Mouse (Mus musculus) adrenal gland, postnatal 4 days (tissue): ENCODE measurements at regions not wholly inside any gene's neighbourhood (a gene's known extent, or its start where the extent isn't known, plus 50 kb on each side); places are given as distances from the start of the nearest gene placed in this dataset.
A peak's percentile ranks its signal among the peaks of the same experiment; 100 is the strongest.

Experiments used
- DNase-seq, 2 experiments: peaks; one replicate each; pipeline ENCODE4 v3.0.0; 2021 to 2022; ENCODE audit warnings: low spot score in 2 of 2, mixed read lengths in 2 of 2

DNA sequence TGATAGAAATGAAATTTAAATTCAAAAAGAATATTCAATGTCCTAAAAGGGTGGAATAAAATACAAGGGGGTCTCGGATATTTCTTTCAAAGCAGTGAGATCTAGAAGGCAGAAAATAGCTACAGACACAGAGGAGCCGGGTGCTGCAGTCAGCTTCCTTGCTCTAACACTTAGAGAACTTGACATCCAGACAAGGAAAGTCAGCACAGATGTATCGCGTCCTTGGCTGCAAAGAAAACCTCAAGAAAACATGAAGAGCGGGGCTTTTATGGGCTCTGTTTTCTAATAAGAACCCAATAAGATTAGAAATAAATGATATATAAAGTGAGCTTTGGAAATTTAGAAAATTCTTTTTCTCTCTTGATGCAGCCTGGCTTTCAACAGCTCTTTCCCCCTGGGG is 53.1 kb upstream of the Glis3 start:
- DNase-seq, result no peak

- DNase-seq, result no peak
These were observed 53.9 kb upstream of the Glis3 start for GRCm38 (mm10) chr19:28733781-28734180.

DNA sequence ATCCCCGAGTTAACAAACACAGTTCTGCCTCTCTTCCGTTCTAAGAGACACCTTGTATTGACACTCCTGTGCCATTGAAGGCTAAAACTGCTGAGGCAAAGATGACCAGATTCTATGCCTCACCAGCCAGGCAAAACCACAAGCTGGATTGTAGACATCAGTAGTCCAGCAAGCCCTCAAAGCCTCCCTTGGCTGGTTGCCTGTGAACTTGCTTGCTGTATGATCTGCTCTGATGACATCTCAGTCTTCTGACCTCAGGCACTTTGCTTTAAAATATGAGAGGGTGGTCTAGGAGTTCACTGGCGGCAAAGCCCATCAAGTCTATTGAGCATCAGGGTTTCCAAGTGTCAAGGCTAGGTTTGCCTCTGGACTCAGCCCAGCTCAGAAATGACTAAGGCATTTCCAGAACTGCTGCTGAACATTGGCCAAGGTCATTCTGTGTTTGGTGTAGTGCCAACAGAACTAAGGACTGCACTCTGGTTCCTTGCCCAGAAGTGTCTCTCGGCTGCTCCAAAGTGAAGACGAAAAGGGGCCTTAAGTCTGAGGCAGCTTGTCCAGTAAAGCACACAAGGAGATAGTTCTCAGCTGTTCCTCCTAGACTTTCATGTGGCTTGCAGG is 63.4 kb upstream of the Glis3 start:
- peak in 1 of 2 experiments; percentile 61 for DNase-seq

GRCm38 (mm10) chr19:28745105-28745504 is 65.2 kb upstream of the Glis3 start:
- no peak for DNase-seq

DNA sequence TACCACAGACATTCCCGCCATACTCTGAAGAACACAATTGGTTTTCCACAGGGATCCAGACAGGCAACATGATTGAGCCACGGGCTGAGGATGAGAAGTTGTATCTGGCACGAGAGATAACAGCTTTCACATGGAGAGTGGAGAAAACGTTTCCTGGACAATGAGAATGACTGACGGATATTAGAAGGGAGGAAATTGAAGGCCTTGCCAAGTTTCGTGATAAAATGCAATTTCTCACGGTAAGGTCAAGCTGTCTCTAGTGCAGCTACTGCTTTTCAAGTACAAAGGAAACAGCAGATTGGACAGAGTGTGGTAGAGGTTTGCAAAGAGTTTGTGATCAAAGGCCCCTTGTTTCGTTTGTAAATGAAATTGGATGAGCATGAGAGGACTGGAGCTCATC is 65.7 kb upstream of the Glis3 start:
- DNase-seq, result no peak

DNA sequence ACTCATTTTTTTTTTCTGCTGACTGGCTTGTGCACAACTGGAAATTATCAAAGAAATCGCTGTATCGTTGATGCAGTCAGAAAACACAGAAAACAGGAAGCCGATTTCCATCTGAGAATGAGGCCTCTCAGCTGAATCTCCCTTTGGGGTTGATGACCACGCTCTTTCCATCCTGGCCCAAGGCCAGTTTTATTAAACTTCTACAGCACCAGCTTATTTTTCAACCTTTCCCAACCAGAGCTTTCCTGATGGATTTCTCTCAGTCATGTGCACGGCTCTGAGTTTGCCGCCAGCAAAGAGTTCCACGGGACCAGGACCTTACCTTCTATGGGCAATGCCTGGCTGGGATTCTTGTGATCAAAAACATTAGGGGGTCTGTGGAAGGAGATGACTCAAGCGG is 71.2 kb upstream of the Glis3 start:
- no peak for DNase-seq

DNA sequence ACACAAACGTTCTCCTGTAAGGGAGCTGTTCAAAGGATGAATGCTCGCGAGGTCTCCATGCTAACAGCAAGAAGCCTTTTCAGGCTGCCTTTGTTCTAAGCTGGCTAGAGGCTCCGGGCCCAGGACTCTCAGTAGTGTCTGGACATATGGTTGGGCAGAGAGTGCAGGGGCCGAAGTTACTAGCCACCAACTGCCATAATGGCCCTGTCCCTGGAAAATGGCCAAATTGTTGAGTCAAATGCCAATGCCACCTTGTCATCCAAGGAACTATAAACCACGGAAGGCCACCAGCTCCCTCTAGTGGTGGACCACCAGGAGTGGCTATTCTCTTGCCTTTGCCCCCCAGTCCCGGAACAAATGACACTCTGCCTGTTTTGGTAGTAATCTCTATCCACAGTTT is 76.0 kb upstream of the Slc1a1 start:
- peak; percentile 38 to 60 for DNase-seq

- no peak for DNase-seq
These were observed 70.0 kb upstream of the Slc1a1 start for GRCm38 (mm10) chr19:28764795-28765360.

GRCm38 (mm10) chr19:28768218-28768617 is 66.6 kb upstream of the Slc1a1 start:
- no peak for DNase-seq

- DNase-seq, result no peak
These were observed 64.4 kb upstream of the Slc1a1 start for GRCm38 (mm10) chr19:28770419-28770818.

GRCm38 (mm10) chr19:28771836-28772235 is 63.0 kb upstream of the Slc1a1 start:
- no peak for DNase-seq

- no peak for DNase-seq
These were observed 61.8 kb upstream of the Slc1a1 start for GRCm38 (mm10) chr19:28772840-28773570.

DNA sequence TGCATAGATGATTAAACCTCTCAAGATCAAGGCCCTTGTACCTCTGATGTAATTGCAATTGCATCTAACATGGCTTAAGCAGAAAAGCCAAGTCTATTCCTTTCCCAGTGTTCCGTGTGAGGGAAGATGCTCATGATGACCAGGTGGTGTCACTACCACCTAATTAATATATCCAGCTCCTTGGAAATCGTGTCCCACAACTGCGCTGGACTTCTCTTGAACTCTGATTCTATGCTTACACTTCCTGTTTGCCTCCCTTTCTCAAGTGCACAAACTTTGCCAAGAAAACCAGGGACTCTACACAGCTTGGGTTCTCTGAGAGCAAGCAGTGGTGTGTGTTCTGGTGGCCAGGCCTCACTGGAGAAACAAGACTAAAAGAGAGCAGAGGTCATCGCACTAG is 58.0 kb upstream of the Slc1a1 start:
- DNase-seq, result no peak

GRCm38 (mm10) chr19:28777674-28778073 is 57.2 kb upstream of the Slc1a1 start:
- no peak for DNase-seq

DNA sequence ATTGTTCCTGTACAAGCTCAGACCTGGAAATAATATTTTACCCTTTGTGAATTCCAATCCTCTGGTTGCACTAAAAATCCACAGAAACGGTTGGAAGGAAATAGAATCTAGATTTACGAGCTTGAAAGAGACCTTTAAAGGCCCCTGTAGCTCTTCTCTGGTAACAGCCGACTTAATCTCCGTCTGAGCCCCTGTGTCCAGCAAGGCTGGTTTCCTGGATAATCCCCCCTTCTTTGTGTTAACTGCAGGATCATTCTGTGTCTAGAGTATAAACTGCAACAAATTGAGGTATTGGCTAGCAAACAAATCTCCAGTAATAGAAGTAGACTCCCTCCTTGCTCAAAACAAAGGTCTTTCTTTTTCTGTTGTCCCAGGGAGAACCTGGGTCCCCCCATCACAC is 56.5 kb upstream of the Slc1a1 start:
- DNase-seq, result no peak

GRCm38 (mm10) chr19:28781971-28782370 is 52.9 kb upstream of the Slc1a1 start:
- no peak for DNase-seq
